Mouse (Mus musculus): ENCODE data around the gene Pkn3.
A peak's percentile ranks its signal among the peaks of the same experiment; 100 is the strongest.

Pkn3 gene

GRCm38 (mm10) chr2:30063235-30063634, 14.2 kb upstream of the Pkn3 start:
- no peak for DNase-seq (ENCODE audit: low spot score in 2 of 2)

GRCm38 (mm10) chr2:30063791-30064190, 13.7 kb upstream of the Pkn3 start:
- no peak for DNase-seq (ENCODE audit: low spot score in 2 of 2)

DNA sequence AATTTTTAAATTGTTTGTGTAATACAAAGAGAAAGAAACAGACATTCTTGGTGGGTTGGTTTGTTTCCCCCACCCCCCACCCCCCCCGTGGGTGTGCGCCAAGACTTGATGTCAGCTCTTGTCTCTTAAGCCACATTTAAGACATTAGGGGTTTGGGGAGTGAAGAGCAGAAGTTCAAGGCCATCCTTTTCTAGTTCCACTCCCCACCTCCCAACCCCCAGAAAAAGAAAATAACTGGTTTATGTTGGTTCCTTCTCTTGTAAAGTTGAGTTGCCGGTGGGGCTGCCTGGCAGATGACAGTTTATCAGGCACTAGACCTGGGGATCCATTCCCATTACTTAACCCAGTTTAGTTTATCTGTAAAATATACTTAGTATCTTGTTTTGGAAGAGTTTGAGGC, 13.2 kb upstream of the Pkn3 start:
- DNase-seq (ENCODE audit: low spot score in 2 of 2), result no peak

DNA sequence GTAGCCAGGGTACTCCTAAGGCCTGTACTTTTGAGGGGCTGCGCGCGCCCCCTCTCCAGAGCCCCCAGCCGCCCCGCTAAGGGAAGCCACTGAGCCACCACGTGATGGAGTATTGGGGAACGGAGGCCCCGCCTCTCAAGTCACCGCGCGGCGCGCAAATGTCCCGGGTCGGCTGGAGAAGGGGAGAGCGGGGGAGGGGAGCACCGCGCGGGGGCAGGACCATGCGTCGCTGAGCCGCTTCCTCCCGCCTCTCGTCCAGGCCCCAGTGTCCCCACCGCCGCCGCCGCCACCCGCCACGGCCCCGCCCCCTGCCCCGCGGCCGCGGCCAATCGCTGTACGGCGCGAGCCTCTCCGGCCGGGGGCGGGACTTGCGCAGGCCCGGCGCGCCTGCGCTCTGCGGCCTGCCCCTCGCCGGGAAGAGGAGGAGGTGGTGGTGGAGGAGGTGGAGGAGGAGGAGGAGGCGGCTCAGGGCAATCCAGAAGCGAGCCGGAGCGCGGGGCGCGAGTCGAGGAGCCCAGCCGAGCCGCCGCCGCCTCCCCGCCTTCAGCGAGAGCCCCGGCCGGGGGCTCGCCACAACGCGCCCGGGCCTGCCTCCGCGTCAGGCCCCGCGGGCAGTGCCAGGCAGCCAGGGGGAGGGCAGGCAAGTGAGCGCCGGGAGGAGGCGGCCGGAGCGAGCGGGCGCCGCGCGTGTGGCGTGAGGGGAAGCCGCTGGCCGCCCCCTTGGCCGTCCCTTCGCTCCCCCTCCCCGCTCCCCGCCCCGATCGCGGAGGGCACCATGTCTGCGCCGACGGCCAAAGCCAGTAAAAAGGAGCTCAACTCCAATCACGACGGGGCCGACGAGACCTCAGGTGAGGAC, 11.2 kb upstream of the Pkn3 start:
- DNase-seq (ENCODE audit: low spot score in 2 of 2), result peak; percentile 96

DNA sequence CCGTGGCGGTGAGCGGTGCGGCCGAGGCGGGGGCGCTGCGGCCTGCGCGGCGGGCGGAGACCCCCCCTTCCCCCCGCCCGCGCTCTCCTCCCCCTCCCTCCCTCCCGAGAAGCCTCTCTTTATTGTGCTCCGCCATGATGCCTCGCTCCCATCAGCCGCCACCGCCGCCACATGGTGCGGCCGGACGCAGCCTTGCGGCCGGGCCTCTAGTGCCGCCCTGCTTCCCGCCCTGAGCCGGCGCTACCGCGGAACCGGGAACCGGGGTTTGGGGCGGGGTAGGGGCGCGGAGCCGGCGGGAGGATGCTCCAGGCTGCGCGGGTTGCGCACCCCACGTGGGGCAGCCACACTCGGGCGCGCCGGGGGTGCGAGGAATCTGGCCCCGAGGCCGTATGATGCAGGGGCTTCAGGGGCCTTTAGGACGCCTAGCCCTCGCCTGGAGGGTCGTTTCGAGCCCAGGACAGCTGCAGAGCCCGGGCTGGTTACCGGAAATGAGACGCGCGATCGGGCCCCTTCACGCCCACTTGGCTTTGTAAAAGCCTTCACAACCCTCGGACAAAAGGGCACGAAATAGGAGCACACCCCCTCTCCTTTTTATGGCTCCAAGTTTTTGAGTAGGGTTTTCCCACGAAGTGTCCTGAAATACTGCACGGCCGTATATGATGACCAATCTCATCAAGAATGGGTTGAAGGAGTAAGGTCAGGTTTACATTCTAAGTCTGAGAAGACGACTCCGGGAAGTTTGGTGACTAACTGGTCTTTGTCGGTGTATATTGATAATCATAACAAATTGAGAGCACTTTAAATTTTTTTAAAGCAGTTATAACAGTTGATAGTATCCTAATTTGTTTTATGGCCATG, 10.2 kb upstream of the Pkn3 start:
- peak; percentile 29 to 59 for DNase-seq (ENCODE audit: low spot score in 2 of 2)

DNA sequence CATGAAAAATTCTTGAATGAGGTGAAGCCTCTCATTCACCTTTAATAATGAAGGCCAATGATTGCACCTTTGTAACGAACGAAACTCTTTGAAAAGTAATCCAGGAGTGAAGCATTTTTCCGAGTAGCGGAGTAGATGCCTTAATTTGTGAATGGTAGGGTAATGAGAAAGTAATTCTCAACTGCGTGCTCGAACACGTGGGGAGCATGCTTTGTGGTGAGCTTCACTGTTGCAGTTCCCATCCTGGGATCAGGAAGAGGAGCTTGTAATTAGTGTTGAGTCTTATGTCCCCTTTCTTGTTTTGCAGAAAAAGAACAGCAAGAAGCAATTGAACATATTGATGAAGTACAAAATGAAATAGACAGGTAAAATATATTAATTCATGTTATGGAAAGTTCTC, 9.5 kb upstream of the Pkn3 start:
- no peak for DNase-seq (ENCODE audit: low spot score in 2 of 2)

DNA sequence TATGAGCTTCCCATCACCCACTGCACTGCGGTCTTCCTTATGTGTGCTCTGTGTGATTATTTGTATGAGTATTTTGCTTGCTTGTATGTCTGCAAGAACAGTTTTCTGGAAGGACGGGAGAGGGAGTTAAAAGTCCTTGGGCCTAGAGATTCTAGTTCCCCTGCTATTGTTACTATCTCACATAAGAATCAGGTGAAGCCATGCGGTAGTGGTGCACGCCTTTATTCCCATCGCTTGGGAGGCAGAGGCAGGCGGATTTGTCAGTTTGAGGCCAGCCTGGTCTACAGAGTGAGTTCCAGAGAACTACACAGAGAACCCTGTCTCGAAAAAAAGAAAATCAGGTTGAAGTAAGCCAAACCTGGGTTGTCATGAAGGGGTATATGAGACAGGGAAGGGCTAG, 4.6 kb upstream of the Pkn3 start:
- no peak for DNase-seq (ENCODE audit: low spot score in 2 of 2)

- DNase-seq (ENCODE audit: low spot score in 2 of 2), result no peak
Measured at GRCm38 (mm10) chr2:30073285-30073684, 4.2 kb upstream of the Pkn3 start.

DNA sequence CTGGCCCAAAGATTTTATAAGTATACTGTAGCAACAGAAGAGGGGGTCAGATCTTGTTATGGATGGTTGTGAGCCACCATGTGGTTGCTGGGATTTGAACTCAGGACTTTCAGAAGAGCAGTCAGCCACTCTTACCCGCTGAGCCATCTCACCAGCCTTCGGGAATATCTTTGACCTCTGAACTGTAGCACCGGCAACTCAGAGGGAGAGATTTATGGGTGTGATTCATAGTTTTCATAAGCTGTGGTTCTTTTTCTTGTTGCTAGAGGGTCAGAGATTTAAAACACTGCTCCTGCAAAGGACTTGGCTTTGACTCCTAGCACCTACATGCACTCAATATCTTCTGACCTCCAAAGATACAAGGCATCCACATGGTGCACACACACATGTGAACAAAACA, 1.9 kb upstream of the Pkn3 start:
- no peak for DNase-seq (ENCODE audit: low spot score in 2 of 2)

- no peak for DNase-seq (ENCODE audit: low spot score in 2 of 2)
Measured at GRCm38 (mm10) chr2:30076439-30076838, 1.0 kb upstream of the Pkn3 start.

- DNase-seq (ENCODE audit: low spot score in 2 of 2), result no peak
Measured at GRCm38 (mm10) chr2:30076959-30077358, 525 bp upstream of the Pkn3 start.

DNA sequence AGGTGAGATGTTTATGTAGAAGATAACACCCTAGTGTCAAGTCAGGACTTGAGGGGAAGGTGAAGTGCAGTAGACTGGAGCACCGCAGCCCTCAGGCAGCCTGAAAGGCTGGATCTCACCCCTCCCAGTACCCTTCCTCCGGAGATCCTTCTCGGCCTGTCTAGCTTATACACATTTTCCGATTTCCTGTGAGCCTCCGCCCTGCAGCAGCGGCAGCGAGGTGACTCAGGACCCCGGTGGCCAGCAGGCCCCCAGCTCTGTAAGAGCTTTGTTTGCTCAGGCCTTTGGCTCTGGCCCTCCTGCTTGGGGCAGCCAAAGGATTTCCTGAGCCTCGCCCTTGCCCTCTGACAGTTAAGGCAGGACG, 847 bp downstream of the Pkn3 start:
- peak; percentile 75 to 82 for DNase-seq (ENCODE audit: low spot score in 2 of 2)

DNA sequence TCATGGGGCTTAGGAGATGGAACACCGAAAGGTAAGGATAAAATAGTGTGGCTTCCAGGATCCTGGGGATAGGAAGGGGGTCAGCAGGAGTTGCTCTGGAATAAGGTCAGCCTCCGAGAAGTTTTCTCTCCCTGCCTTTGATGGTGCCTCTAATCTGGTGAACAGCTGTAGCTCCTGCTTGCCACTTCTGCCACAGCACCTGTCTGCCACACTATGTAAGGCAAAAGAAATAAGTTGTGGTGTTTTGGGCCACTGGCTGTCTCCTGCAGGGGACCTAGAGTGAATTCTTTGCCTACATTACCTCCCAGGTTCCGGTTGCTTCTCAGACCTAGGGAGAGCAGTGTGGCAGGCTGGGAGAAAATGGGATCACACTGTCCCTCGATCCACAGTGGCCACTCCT, 1.3 kb downstream of the Pkn3 start:
- no peak for DNase-seq (ENCODE audit: low spot score in 2 of 2)

GRCm38 (mm10) chr2:30080181-30080800, 2.8 kb downstream of the Pkn3 start:
- no peak for DNase-seq (ENCODE audit: low spot score in 2 of 2)

GRCm38 (mm10) chr2:30084113-30084512, 6.6 kb downstream of the Pkn3 start:
- DNase-seq (ENCODE audit: low spot score in 2 of 2), result no peak

DNA sequence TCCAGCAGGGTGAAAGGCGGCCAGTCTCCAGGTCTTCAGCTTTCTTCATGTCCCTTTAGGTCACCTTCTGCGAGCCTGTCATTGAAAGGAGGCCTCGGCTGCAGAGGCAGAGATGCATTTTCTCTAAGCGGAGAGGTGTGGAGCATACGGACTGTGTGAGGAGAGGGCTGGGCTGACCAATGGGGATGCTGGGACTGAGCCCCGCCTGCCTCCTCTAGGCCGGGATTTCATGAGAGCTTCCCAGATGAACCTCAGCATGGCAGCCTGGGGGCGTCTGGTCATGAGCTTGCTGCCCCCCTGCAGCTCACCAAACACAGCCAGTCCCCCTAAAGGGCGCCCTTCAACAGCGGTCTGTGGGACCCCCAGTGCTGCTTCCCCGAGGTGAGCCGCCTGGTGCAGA, 7.1 kb downstream of the Pkn3 start:
- no peak for DNase-seq (ENCODE audit: low spot score in 2 of 2)

DNA sequence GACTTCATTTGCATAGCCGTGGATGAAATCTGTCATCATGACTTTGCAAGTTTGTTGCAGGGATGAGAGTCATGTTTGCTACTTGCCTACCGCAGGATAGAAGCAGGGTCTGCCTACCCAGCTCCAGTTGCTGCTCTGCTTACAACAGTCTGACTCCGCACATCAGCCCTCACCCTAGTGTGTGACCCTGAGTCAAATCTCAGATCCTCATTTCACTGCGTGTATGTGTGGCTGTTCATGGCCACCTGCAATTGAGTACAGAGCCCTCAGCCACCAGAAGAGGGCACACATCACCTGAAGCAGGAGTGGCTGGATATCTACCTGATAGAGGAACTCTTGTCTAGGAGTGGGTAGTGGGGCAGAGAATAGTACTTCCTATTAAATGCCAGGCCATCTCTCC, 9.8 kb downstream of the Pkn3 start:
- DNase-seq (ENCODE audit: low spot score in 2 of 2), result no peak

GRCm38 (mm10) chr2:30091521-30091920, 14.0 kb downstream of the Pkn3 start:
- no peak for DNase-seq (ENCODE audit: low spot score in 2 of 2)

DNA sequence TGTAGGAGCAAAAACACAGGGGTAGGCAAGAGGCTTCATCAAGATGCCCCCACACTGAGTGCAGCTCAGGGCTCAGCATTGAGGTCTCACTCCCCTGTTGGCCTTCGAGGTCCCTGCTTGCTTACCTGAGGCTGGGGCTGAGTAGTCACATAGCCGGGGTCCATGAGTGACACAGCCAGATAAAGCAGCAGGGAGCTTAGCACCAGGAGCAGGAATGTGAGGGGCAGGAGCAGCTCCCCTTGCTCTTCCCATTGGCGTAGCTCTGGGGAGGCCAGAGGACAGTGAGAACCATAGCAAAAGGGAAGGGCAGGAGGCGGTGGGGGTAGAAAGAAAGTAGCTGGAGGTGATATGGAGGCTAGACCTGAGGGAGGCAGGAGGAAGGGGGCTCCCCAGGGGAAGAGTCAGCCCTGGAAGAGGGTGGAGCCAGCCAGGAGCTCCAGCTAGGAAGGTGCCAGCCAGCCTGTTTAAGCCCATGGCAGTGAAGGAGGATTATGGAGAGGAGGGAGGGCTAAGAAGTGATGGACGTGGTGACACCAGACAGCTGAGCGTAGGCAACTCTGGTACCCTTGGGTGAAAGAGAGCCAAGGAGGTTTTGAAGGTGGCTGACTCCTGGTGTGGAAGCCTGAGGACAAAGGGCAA, 14.9 kb downstream of the Pkn3 start:
- no peak for DNase-seq (ENCODE audit: low spot score in 2 of 2)

- peak; percentile 93 to 95 for DNase-seq (ENCODE audit: low spot score in 2 of 2)
Measured at GRCm38 (mm10) chr2:30093471-30094207, 16.2 kb downstream of the Pkn3 start, which contains the start of gene Zdhhc12. Zdhhc12 (minus strand) TSS chr2:30093648.

GRCm38 (mm10) chr2:30094208-30094588, 16.7 kb downstream of the Pkn3 start:
- DNase-seq (ENCODE audit: low spot score in 2 of 2), result no peak
